Mouse (Mus musculus) kidney, adult 10 weeks (tissue): ENCODE results near the gene Ssty1. TPM values are rescaled to one million over a fixed set of nuclear protein-coding genes. Genes with fewer than 3 reads are reported as not detected.

ENCODE experiments used
- polyA plus RNA-seq: library from polyadenylated mRNA; stranded (reverse); fragments of 350-450 nt; fragmentation: Illumina TruSeq; extraction: RNeasy Lipid Tissue Mini Kit (QIAGEN cat#74804); gene quantifications from one replicate; pipeline ENCODE4 v1.2.3, GENCODE M21; 2014; ENCODE audit warnings: low read depth, low replicate concordance

Gene Ssty1
- not detected for polyA plus RNA-seq

GRCm38 (mm10) chrY:18088816-18089215, at the start of gene Ssty1:
Gene Ssty1, plus strand, starts transcription at chrY:18089116.

GRCm38 (mm10) chrY:18061712-18062111, 27.2 kb upstream of the Ssty1 start, which contains the start of gene Gm21764:
Gene Gm21764, minus strand, starts transcription at chrY:18061812.

Other genes with a start within 250 kb of the Ssty1 start
- not detected for gene Gm21904, start 242.8 kb upstream of the Ssty1 start, polyA plus RNA-seq
- gene Gm20772, start 214.4 kb upstream of the Ssty1 start, polyA plus RNA-seq = not detected
- not detected for gene Gm20831, start 214.4 kb upstream of the Ssty1 start, polyA plus RNA-seq
- not detected for gene Srsy, start 151.8 kb upstream of the Ssty1 start, polyA plus RNA-seq
- gene Gm21764, start 27.3 kb upstream of the Ssty1 start, polyA plus RNA-seq = not detected